Mouse (Mus musculus): ENCODE measurements around the gene Fcgrt. TPM values are rescaled to one million over a fixed set of nuclear protein-coding genes. Genes with fewer than 3 reads are reported as not detected.
"Not testable (repeated sequence)": the region's sequence is repeated elsewhere in the genome, so short reads cannot be mapped to it uniquely, and the experiment has no call there.

Fcgrt gene
- total RNA-seq, 2 experiments from 2014 or later, result 21.0 to 22.8 TPM

- intact Hi-C loops (cut with DNase I), result no loop called here
- no peak for DNase-seq (ENCODE audit: low spot score in 2 of 2)
Observed at GRCm38 (mm10) chr7:45133446-45134159, 30.0 kb upstream of the Fcgrt start.

DNA sequence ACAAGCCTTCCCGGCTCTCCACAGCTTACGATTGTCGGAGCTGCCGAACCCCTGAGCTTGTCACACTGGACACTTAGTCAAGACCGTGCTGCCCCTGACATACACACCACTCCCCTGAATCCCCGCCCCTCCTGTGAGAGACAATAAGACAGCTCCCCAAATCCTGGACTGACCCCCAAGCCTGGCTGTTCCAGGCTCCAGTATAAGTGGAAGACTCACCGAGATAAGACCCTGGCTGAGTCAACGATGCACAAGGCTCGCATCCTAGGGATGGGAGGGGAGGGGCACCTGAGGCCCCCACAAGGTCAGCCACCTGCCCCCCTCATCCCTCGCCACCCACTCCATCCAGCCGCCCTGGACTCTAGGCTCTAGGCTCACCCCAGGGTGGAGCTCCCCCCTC is 28.2 kb upstream of the Fcgrt start:
- intact Hi-C loops (cut with DNase I), result no loop called here
- DNase-seq (ENCODE audit: low spot score in 2 of 2), result no peak

DNA sequence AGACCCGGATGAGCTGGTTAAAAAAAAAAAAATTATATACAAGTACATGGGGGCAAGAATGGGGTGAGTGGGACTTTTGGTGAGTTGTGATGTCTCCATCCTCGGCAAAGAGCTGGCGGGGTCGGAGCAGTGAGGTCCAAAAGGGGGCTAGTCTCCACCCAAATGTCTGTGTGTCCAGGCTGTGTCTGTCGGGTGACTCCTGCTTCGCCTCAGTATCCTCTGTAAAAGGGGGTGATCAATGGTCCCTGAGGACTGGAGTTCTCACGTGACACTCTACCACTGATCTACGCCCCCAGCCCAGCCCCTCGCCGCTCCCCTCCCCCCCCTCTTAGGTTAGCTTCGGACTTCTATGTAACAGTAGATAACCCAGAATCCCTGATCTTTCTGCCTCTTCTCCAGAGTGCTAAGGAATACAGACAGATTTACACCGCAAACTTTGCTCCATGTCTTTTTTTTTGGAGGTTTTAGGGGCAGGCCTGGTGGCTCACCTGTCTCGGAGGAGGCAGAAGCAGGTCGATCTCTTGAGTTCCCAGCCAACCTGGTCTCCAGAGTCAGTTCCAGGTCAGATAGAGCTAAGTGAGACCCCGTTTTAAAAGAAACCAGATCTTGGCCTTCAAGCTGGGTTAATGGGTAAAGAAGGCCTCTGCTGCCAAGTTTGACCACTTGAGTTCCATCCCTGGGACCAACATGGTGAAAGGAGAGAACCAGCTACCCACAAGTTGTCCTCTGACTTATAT is 26.3 kb upstream of the Fcgrt start:
- intact Hi-C loops (cut with DNase I), result no loop called here
- no peak for DNase-seq (ENCODE audit: low spot score in 2 of 2)

- no peak for DNase-seq (ENCODE audit: low spot score in 2 of 2)
- intact Hi-C loops (cut with DNase I), result no loop called here
Observed at GRCm38 (mm10) chr7:45129318-45129717, 25.7 kb upstream of the Fcgrt start.

- intact Hi-C loops (cut with DNase I), result no loop called here
- peak; percentile 99 to 100 for DNase-seq (ENCODE audit: low spot score in 2 of 2)
Observed at GRCm38 (mm10) chr7:45128624-45129246, 25.1 kb upstream of the Fcgrt start, which contains the start of gene Rpl13a. Rpl13a (minus strand) TSS chr7:45128761.

- intact Hi-C loops (cut with DNase I), result no loop called here
Observed at GRCm38 (mm10) chr7:45127700-45128224, 24.1 kb upstream of the Fcgrt start.

GRCm38 (mm10) chr7:45126844-45127699 is 23.4 kb upstream of the Fcgrt start:
- intact Hi-C loops (cut with DNase I), result no loop called here
- DNase-seq (ENCODE audit: low spot score in 2 of 2), result no peak

More at GRCm38 (mm10) chr7:45127700-45128224, 24.1 kb upstream of the Fcgrt start:
- no peak for DNase-seq (ENCODE audit: low spot score in 2 of 2)

- no peak for DNase-seq (ENCODE audit: low spot score in 2 of 2)
- intact Hi-C loops (cut with DNase I), result no loop called here
Observed at GRCm38 (mm10) chr7:45126147-45126843, 22.6 kb upstream of the Fcgrt start.

- DNase-seq (ENCODE audit: low spot score in 2 of 2); intact Hi-C loops (cut with DNase I): not testable (repeated sequence)
Observed at GRCm38 (mm10) chr7:45125649-45126048, 22.0 kb upstream of the Fcgrt start.

DNA sequence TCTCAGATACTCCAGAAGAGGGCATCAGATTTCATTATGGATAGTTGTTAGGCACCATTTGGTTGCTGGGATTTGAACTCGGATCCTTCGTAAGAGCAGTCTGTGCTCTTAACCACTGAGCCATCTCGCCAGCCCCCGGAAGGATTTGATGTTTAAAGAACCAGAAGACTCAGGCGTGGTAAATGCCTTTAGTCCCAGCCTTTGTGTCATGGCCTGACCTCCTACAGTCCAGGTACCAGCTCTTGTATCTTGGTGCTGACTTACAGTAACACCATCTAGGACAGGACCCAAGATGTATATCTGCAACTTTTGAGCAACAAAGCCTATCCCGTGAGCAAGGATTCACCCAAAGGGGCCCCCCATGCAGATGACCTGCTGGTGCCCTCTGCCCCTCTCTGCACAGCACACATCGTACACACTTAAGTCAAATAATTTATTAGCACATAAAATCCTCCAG is 21.5 kb upstream of the Fcgrt start:
- intact Hi-C loops (cut with DNase I), result no loop called here
- peak in 1 of 2 experiments; percentile 55 for DNase-seq (ENCODE audit: low spot score in 2 of 2)

DNA sequence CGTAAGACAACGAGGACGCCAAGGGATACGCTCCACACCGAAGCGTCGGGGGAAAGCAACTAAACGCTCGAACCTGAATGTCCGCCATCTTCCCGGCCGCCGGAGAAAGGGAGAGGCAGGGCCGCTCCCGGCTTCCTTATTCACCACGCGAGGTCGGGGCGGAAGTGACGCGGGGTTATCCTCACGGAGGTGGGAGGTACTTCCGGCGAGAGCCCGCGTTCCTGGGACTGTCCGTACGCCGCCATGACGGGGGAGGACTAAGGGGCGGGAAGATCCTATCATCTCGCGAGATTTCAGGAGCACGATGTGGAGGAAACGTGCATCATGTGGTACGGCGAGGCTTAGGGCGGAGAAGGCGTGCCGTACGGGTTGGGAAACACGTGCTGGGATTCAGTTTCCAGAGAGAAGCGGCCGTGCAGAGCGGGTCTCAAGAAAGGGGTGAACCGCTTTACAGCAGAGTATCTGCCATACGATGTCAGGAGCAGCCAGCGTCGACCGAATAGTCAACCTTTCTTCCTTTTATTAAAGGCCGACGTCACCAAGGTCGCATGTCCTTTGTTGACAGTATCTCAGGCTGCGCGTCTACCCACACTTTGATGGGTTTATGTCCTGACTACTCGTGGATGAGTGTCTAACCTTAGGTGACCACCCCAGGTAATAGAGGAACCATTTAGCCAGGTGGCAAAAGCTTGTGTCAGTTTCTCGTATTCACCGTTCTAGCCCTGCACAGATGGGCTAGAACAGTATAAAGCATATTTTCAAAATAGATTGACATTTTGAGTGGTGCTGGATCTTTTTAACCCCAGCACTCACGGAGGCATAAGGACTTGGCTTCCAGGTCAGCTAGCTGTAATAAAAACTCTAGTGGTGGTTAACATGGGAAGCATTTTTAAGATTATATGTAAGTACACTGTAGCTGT is 20.8 kb upstream of the Fcgrt start, which contains the start of gene Rps11:
TSS of gene Rps11 (minus strand) at position 216 of the 920 bp plus-strand sequence.
- intact Hi-C loops (cut with DNase I), result loop anchor here (5.0 kb wide), 1 partner anchor 42 kb away; no protein-coding TSS in a partner anchor
- DNase-seq (ENCODE audit: low spot score in 2 of 2), result peak; percentile 99

DNA sequence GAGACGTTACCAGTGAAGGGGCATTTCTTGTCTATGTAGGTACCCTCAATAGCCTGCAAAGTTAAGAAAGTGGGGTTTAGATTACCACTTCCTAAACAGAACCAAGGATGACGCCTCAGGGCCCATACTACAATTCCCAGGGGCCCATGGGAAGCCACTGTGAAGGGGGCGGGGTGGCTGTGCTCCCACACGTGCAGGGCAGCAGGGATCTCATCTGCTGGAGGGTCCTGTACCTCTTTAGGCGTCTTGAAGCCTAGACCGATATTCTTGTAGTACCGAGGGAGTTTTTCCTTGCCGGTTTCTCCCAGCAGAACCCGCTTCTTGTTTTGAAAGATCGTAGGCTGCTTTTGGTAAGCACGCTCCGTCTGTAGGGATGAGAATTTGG is 19.5 kb upstream of the Fcgrt start:
- intact Hi-C loops (cut with DNase I), result loop anchor here (5.0 kb wide), 1 partner anchor 41 kb away; no protein-coding TSS in a partner anchor
- DNase-seq (ENCODE audit: low spot score in 2 of 2), result no peak

- intact Hi-C loops (cut with DNase I), result loop anchor here (5.0 kb wide), 1 partner anchor 40 kb away; no protein-coding TSS in a partner anchor
- no peak for DNase-seq (ENCODE audit: low spot score in 2 of 2)
Observed at GRCm38 (mm10) chr7:45122561-45123185, 19.0 kb upstream of the Fcgrt start.

DNA sequence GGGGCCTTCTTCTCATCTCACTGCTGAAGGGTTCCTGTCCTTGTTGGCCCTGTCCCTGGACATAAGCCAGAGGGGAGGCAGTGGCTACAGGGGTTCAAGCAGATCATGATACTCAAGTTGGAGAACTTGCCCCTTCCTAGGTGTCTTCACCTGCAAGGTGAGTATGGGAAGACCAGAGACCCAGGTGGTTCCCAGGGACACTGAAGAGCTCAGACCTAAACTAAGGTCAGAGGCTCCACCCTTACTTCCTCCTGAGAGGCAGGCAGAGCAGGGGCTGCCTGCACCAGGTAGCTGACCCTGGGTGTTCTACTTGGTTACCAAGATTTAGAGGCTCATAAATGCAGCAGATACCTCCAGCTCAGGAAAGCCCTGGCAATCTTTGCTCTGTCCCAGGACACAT is 18.3 kb upstream of the Fcgrt start:
- DNase-seq (ENCODE audit: low spot score in 2 of 2), result no peak
- intact Hi-C loops (cut with DNase I), result loop anchor here (5.0 kb wide), 1 partner anchor 40 kb away; no protein-coding TSS in a partner anchor

GRCm38 (mm10) chr7:45121404-45121803 is 17.8 kb upstream of the Fcgrt start:
- intact Hi-C loops (cut with DNase I), result loop anchor here (5.0 kb wide), 1 partner anchor 39 kb away; no protein-coding TSS in a partner anchor
- no peak for DNase-seq (ENCODE audit: low spot score in 2 of 2)
